Mouse (Mus musculus) small intestine, adult 2 months (tissue): ENCODE measurements around the gene Ncbp2.

ENCODE experiments used
- CTCF ChIP-seq: fragments of 200-500 bp; IDR thresholded peaks from 2 replicates; pipeline ENCODE4 v1.5.1; 2012; ENCODE audit warnings: low read depth, mild to moderate bottlenecking, control low read depth, inconsistent platforms, low read length, moderate library complexity, mixed read lengths; ENCODE audit not compliant: insufficient replicate concordance, insufficient read length; ENCODE audit errors: extremely low read depth
- POLR2A ChIP-seq: fragments of 200-500 bp; IDR thresholded peaks from 2 replicates; pipeline ENCODE4 v1.6.1; 2012; ENCODE audit warnings: low read depth, mild to moderate bottlenecking, control low read depth, inconsistent platforms, low read length, moderate library complexity

- TF ChIP-seq CTCF = no peak
- no peak for TF ChIP-seq POLR2A
Observed at GRCm38 (mm10) chr16:31934550-31935010, 13.7 kb upstream of the Ncbp2 start.
